Mouse (Mus musculus) embryonic facial prominence, embryonic 12.5 days (tissue): Measurements from ENCODE around the gene Farp1. TPM values are rescaled to one million over a fixed set of nuclear protein-coding genes. Genes with fewer than 3 reads are reported as not detected.

Experiments used
- ATAC-seq: fragments of 200-750 bp; cut with Nextera tagmentation; 2 replicates; pipeline ENCODE4 v1.8.0; 2017; ENCODE audit not compliant: insufficient number of reproducible peaks, insufficient read depth, low FRiP score, low TSS enrichment
- H3K27ac ChIP-seq: fragments of 300-500 bp; sonication (generic); 2 replicates; pipeline ENCODE4 v1.5.1; 2016; ENCODE audit warnings: mild to moderate bottlenecking
- H3K27me3 ChIP-seq: fragments of 300-500 bp; sonication (generic); 2 replicates; pipeline ENCODE4 v1.6.1; 2016; ENCODE audit warnings: mild to moderate bottlenecking, moderate library complexity
- H3K36me3 ChIP-seq: fragments of 300-500 bp; sonication (generic); 2 replicates; pipeline ENCODE4 v1.6.1; 2016; ENCODE audit warnings: mild to moderate bottlenecking
- H3K4me1 ChIP-seq: fragments of 300-500 bp; sonication (generic); 2 replicates; pipeline ENCODE4 v1.6.1; 2016
- H3K4me2 ChIP-seq: fragments of 300-500 bp; sonication (generic); replicated peaks from 2 replicates; pipeline ENCODE4 v1.6.1; 2016; ENCODE audit warnings: mild to moderate bottlenecking, moderate library complexity
- H3K4me3 ChIP-seq: fragments of 300-500 bp; sonication (generic); 2 replicates; pipeline ENCODE4 v1.5.1; 2016; ENCODE audit warnings: mild to moderate bottlenecking
- H3K9ac ChIP-seq: fragments of 300-500 bp; sonication (generic); 2 replicates; pipeline ENCODE4 v1.6.1; 2016; ENCODE audit warnings: mild to moderate bottlenecking, moderate library complexity
- H3K9me3 ChIP-seq: fragments of 300-500 bp; sonication (generic); 2 replicates; pipeline ENCODE4 v1.6.1; 2016; ENCODE audit warnings: mild to moderate bottlenecking, moderate library complexity
- WGBS: fragments of 180-500 bp; shearing (Covaris S2); methylation state at CpG from one replicate; pipeline ENCODE4 v1.1.7; 2016; 5-methylcytosine and 5-hydroxymethylcytosine counted together
- polyA plus RNA-seq: library from polyadenylated mRNA; unstranded; fragments of >200 nt; fragmentation: Nextera tagmentation; extraction: Ambion mirVana; gene quantifications from 2 replicates; pipeline ENCODE4 v1.2.1, GENCODE M21; 2016

Gene Farp1
- polyA plus RNA-seq, 1 experiment from 2014 or later: 55.9 TPM

DNA sequence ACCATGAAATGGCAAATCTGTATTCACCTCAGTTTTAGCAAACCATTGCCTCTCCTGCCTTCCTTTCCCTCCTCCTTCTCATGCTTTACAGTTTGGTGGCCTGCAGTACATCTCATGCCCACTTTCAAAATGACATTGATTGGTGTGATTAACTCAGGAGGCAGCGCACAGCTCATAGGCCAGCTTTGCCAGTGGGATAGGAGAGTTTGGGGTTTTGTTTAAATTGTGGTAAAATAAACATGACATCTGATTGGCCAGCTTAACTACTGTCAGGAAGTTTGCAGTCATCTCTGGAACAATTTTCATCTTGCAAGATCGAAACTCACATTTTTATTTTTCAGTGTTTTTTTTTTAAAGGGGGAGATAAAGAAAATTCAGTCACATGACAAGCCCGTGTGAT lies 112.0 kb downstream of the Farp1 start:
- Histone ChIP-seq H3K27ac (0 out of 2 replicates have a peak overlapping the region, but pooled peaks have one; percentile 1), H3K4me2 (no peak overlapping the region), H3K4me3 (no peak overlapping the region), H3K4me1 (peaks cover 45% of the 10 kb centered on the region), H3K36me3 (no peaks in the 10 kb centered on the region), H3K9me3 (no peaks in the 10 kb centered on the region), H3K27me3 (no peaks in the 10 kb centered on the region), H3K9ac (no peak overlapping the region)
- ATAC-seq: no peak
- WGBS: 64% methylated on average over 3 of the region's 3 CpGs

DNA sequence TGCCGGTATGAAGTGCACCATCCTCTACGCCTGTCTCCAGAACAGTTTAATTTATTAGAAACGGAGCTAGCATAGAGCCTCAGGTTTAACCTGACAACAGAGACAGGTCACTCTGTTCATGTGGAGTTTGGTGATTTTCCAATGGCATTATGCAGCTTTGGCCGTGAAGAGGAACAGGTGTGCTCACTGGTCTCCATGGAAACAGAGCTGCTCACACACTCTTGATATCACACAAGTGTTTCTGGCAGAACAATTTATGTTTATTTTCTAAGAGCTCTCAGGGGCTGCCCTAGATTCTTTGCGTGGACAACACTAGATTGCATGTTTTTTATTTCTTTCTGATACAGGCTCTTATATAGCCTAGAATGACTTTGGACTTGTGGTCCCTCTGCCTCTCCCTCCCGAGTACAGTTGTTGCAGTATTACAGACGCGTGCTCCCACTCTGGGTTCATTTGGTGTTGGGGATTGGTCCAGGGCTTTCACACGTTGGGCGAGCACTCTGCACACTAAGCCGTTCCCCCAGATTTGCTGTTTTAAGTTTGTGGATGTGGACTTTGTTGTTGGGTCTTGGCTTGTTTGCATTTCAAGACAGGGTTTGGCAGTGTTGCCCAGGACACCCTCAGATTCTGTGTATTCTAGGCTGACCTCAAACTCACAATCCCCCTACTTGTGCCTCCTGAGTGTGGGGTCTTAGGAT lies 113.2 kb downstream of the Farp1 start:
- Histone ChIP-seq H3K9ac (no peak overlapping the region), H3K4me1 (peaks cover 55% of the 10 kb centered on the region), H3K4me3 (no peak overlapping the region), H3K36me3 (no peaks in the 10 kb centered on the region), H3K27me3 (no peaks in the 10 kb centered on the region), H3K4me2 (no peak overlapping the region), H3K27ac (no peak overlapping the region), H3K9me3 (no peaks in the 10 kb centered on the region)
- WGBS: 83% methylated on average over 11 of the region's 11 CpGs
- ATAC-seq: no peak

DNA sequence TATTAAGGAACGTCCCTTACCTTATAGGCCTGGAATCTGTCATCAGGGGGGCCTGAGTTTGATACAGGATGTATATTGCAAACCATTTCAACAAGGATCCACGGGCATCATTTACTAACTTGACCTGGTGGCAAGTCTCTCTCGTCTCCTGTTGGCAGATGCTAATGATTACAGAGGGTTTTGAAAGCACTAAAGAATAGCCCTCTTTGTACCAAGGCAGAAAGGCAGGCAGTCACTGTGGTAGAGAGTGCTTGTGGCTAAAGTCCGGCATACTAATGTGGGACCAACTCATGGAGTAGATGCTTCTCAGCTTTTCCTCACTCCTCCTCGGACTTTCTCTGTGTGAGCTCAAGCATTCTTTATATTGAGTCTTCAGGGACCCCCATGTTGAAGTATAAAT lies 115.0 kb downstream of the Farp1 start:
- H3K4me1 ChIP-seq: peaks cover 56% of the 10 kb centered on the region
- no peaks in the 10 kb centered on the region for H3K27me3 ChIP-seq
- no peak overlapping the region for H3K9ac ChIP-seq
- no peak overlapping the region for H3K27ac ChIP-seq
- no peaks in the 10 kb centered on the region for H3K9me3 ChIP-seq
- no peak overlapping the region for H3K4me3 ChIP-seq
- H3K36me3 ChIP-seq: no peaks in the 10 kb centered on the region
- ATAC-seq: no peak
- no peak overlapping the region for H3K4me2 ChIP-seq
- WGBS: 45% methylated on average over 5 of the region's 5 CpGs

- H3K27ac ChIP-seq: 0 out of 2 replicates have a peak overlapping the region, but pooled peaks have one; percentile 43
- H3K4me3 ChIP-seq: no peak overlapping the region
- 66% methylated on average over 10 of the region's 10 CpGs for WGBS
- no peaks in the 10 kb centered on the region for H3K27me3 ChIP-seq
- no peak overlapping the region for H3K4me2 ChIP-seq
- no peak overlapping the region for H3K9ac ChIP-seq
- no peak for ATAC-seq
- H3K36me3 ChIP-seq: no peaks in the 10 kb centered on the region
- peaks cover 42% of the 10 kb centered on the region for H3K4me1 ChIP-seq
- H3K9me3 ChIP-seq: 0 out of 2 replicates have a peak, but pooled peaks cover 4% of the 10 kb centered on the region
These were observed 116.8 kb downstream of the Farp1 start for GRCm38 (mm10) chr14:121151837-121152236.

- no peak overlapping the region for H3K9ac ChIP-seq
- H3K4me1 ChIP-seq: peaks cover 34% of the 10 kb centered on the region
- no peaks in the 10 kb centered on the region for H3K27me3 ChIP-seq
- 0 out of 2 replicates have a peak, but pooled peaks cover 4% of the 10 kb centered on the region for H3K9me3 ChIP-seq
- no peak overlapping the region for H3K27ac ChIP-seq
- no peak for ATAC-seq
- 67% methylated on average over 6 of the region's 6 CpGs for WGBS
- no peak overlapping the region for H3K4me2 ChIP-seq
- H3K36me3 ChIP-seq: no peaks in the 10 kb centered on the region
- H3K4me3 ChIP-seq: no peak overlapping the region
These were observed 117.8 kb downstream of the Farp1 start for GRCm38 (mm10) chr14:121152771-121153170.

DNA sequence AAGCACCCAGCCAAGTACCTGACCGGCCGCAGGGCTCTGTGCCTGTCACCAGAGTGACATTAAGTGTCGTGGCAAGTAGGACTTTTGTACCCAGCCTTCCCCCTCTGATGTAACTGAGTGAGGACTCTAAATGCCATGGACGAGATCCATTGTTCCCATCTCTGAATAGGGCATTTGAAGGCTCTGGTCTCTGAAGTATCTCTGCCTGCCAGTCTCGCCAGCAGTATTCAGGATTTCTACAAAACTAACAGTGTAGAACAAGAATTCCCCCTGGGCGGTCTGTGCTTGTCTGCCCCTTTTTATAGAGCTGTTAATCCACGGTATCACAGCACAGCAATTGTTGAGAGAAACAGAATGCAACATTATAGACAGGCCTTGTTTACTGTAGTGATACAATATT lies 118.3 kb downstream of the Farp1 start:
- H3K4me3 ChIP-seq: no peak overlapping the region
- WGBS: 54% methylated on average over 7 of the region's 7 CpGs
- no peaks in the 10 kb centered on the region for H3K27me3 ChIP-seq
- H3K9ac ChIP-seq: no peak overlapping the region
- no peak for ATAC-seq
- H3K9me3 ChIP-seq: 0 out of 2 replicates have a peak, but pooled peaks cover 4% of the 10 kb centered on the region
- H3K4me2 ChIP-seq: no peak overlapping the region
- no peak overlapping the region; the same call in 1 of the 2 replicates for H3K27ac ChIP-seq
- peaks cover 34% of the 10 kb centered on the region for H3K4me1 ChIP-seq
- no peaks in the 10 kb centered on the region for H3K36me3 ChIP-seq

- no peak for ATAC-seq
- Histone ChIP-seq H3K9ac (no peak overlapping the region), H3K4me2 (no peak overlapping the region), H3K4me1 (peaks cover 43% of the 10 kb centered on the region), H3K36me3 (no peaks in the 10 kb centered on the region), H3K27me3 (no peaks in the 10 kb centered on the region), H3K4me3 (no peak overlapping the region), H3K9me3 (0 out of 2 replicates have a peak, but pooled peaks cover 4% of the 10 kb centered on the region), H3K27ac (no peak overlapping the region)
- 91% methylated on average over 4 of the region's 4 CpGs for WGBS
These were observed 120.2 kb downstream of the Farp1 start for GRCm38 (mm10) chr14:121155173-121155572.

DNA sequence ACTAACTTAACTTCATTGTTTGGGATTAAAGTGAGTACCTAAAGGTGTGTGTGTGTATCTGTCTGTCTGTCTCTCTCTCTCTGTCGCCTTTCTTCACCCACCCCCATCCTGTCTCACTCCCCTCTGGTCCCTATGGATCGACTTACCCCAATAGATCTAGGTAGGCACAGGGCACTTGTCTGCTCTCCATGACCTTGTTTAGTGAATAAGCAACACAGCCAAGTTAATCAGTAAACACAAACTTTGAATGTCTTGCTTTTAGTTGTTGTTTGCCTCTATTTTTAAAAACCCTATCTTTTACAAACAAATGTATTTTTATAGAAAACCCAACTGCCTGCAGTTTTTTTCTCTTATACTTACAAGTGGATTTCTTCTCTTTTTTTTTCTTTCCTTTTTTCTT lies 123.6 kb downstream of the Farp1 start:
- no peak for ATAC-seq
- no peak overlapping the region for H3K9ac ChIP-seq
- H3K27me3 ChIP-seq: no peaks in the 10 kb centered on the region
- H3K36me3 ChIP-seq: no peaks in the 10 kb centered on the region
- no peak overlapping the region for H3K4me3 ChIP-seq
- 0 out of 2 replicates have a peak, but pooled peaks cover 4% of the 10 kb centered on the region for H3K9me3 ChIP-seq
- H3K4me1 ChIP-seq: peaks cover 20% of the 10 kb centered on the region; the same call in 1 of the 2 replicates
- no peak overlapping the region for H3K4me2 ChIP-seq
- no peak overlapping the region for H3K27ac ChIP-seq
- WGBS: 68% methylated on average over 2 of the region's 2 CpGs

DNA sequence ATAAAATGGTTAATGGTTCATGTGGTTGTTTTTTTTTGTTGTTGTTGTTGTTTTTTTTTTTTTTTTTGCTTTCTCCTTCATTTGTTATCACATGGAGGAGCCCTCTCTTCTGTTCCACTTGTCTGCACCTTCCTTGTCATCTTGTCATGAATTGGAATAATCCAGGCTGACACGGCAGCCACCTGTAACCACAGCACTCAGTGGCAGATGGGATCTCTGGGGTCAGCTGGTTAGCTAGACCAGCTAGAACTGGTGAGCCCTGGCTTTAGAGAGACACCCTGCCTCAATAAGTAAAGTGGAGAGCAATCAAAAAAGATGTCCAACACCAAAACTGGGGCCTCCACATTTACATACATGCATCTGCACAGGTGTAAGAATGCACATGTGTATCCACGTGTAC lies 127.8 kb downstream of the Farp1 start:
- WGBS: 86% methylated on average over 2 of the region's 2 CpGs
- H3K4me3 ChIP-seq: no peak overlapping the region
- H3K9me3 ChIP-seq: no peaks in the 10 kb centered on the region

GRCm38 (mm10) chr14:121164866-121165265 lies 129.9 kb downstream of the Farp1 start:
- no peak for ATAC-seq
- no peak overlapping the region for H3K4me3 ChIP-seq
- no peaks in the 10 kb centered on the region for H3K9me3 ChIP-seq
- H3K27me3 ChIP-seq: no peaks in the 10 kb centered on the region
- WGBS: 83% methylated on average over 1 of the region's 1 CpGs
- H3K36me3 ChIP-seq: no peaks in the 10 kb centered on the region
- H3K9ac ChIP-seq: no peak overlapping the region
- 0 out of 2 replicates have a peak overlapping the region, but pooled peaks have one; percentile 1 for H3K27ac ChIP-seq
- peaks cover 11% of the 10 kb centered on the region; the same call in 1 of the 2 replicates for H3K4me1 ChIP-seq
- H3K4me2 ChIP-seq: no peak overlapping the region

More for the DNA sequence above, 127.8 kb downstream of the Farp1 start:
- no peaks in the 10 kb centered on the region for H3K27me3 ChIP-seq
- no peak for ATAC-seq
- no peak overlapping the region for H3K27ac ChIP-seq
- H3K36me3 ChIP-seq: no peaks in the 10 kb centered on the region
- H3K9ac ChIP-seq: no peak overlapping the region
- H3K4me2 ChIP-seq: no peak overlapping the region
- H3K4me1 ChIP-seq: peaks cover 13% of the 10 kb centered on the region; the same call in 1 of the 2 replicates

- no peaks in the 10 kb centered on the region for H3K27me3 ChIP-seq
- H3K36me3 ChIP-seq: no peaks in the 10 kb centered on the region
- peaks cover 6% of the 10 kb centered on the region; the same call in 1 of the 2 replicates for H3K4me1 ChIP-seq
- H3K9me3 ChIP-seq: no peaks in the 10 kb centered on the region
- no peak overlapping the region for H3K9ac ChIP-seq
- H3K4me2 ChIP-seq: no peak overlapping the region
- H3K27ac ChIP-seq: 0 out of 2 replicates have a peak overlapping the region, but pooled peaks have one; percentile 1
- WGBS: 70% methylated on average over 6 of the region's 6 CpGs
- no peak for ATAC-seq
- no peak overlapping the region for H3K4me3 ChIP-seq
These were observed 130.5 kb downstream of the Farp1 start for GRCm38 (mm10) chr14:121165408-121166037.

- Histone ChIP-seq H3K9ac (no peak overlapping the region), H3K27me3 (no peaks in the 10 kb centered on the region), H3K9me3 (no peaks in the 10 kb centered on the region), H3K4me3 (no peak overlapping the region), H3K4me1 (peaks cover 6% of the 10 kb centered on the region; the same call in 1 of the 2 replicates), H3K27ac (no peak overlapping the region), H3K36me3 (no peaks in the 10 kb centered on the region), H3K4me2 (no peak overlapping the region)
- ATAC-seq: no peak
- 84% methylated on average over 7 of the region's 7 CpGs for WGBS
These were observed 131.0 kb downstream of the Farp1 start for GRCm38 (mm10) chr14:121166038-121166436.
